10 mouse cellular contexts compared by ENCODE assay signal in the genomic region with DNA sequence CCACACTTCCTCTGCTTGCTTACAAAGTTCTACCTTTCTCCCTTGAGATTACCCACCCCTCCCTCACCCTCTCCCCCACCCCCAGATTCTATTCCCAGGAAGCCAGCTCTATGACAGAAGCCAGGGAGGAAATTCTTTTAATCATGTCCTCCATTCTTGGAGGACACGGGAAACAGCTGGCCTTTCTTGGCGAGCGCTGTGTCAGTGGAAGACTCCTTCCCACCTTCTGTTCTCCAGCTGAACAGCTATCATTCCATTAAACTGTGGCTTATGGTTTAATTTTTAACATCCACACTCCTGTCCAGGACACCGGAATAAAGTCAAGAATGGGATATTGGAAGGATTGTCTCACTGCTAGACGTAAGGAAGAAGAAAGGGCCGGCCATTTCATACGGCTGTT. TPM values are rescaled to one million over a fixed set of nuclear protein-coding genes. Genes with fewer than 3 reads are reported as not detected.
A peak's percentile ranks its signal among the peaks of the same experiment; 100 is the strongest.
DNase-seq lines count a peak whose midpoint lies in the region; ATAC-seq lines count a peak whose summit lies in the region.
"Had no signal": no experiment of that assay in that cellular context is flagged by ENCODE, and none has a peak within 500 bp of the region (broad histone marks: within the 10 kb centered on the region; RNA-seq: fewer than 3 reads in every experiment).

No protein-coding gene starts in this region.

- H3K27me3 ChIP-seq in embryonic facial prominence, embryonic 13.5 days: no peaks in the 10 kb centered on the region
- H3K27me3 ChIP-seq in embryonic facial prominence, embryonic 10.5 days (replicated peaks; ENCODE audit: low read depth, poor library complexity, severe bottlenecking): no peaks in the 10 kb centered on the region
- no peaks in the 10 kb centered on the region for H3K27me3 ChIP-seq in intestine, embryonic 16.5 days (replicated peaks; ENCODE audit: control insufficient read depth, insufficient read depth, low read length)
- no peaks in the 10 kb centered on the region for H3K27me3 ChIP-seq in lung, embryonic 16.5 days (ENCODE audit: control insufficient read depth, insufficient read depth, low read depth, low read length)
- H3K27me3 ChIP-seq: liver, embryonic 15.5 days had no signal

- peaks cover 9% of the 10 kb centered on the region; the same call in 1 of the 2 replicates for H3K4me1 ChIP-seq in embryonic facial prominence, embryonic 13.5 days
- H3K4me1 ChIP-seq in embryonic facial prominence, embryonic 10.5 days: peaks cover 8% of the 10 kb centered on the region; the same call in 1 of the 2 replicates
- no peaks in the 10 kb centered on the region for H3K4me1 ChIP-seq in intestine, embryonic 16.5 days (ENCODE audit: control insufficient read depth, insufficient read depth, low read length)
- H3K4me1 ChIP-seq in lung, embryonic 16.5 days (replicated peaks; ENCODE audit: control insufficient read depth, insufficient read depth, low read length): no peaks in the 10 kb centered on the region; the same call in 1 of the 2 replicates
- H3K4me1 ChIP-seq: liver, embryonic 15.5 days had no signal

- no peak for ATAC-seq in embryonic facial prominence, embryonic 13.5 days (ENCODE audit: insufficient number of reproducible peaks, insufficient read depth, low FRiP score, low TSS enrichment, low read depth)
- ATAC-seq in intestine, embryonic 16.5 days: peak; percentile 58; the same call in 1 of the 2 replicates
- peak; percentile 75 for ATAC-seq in lung, embryonic 16.5 days (ENCODE audit: low read depth)
- ATAC-seq: midbrain, embryonic 16.5 days had no signal

- no peak overlapping the region for H3K4me3 ChIP-seq in embryonic facial prominence, embryonic 13.5 days
- H3K4me3 ChIP-seq in embryonic facial prominence, embryonic 10.5 days: no peak overlapping the region
- H3K4me3 ChIP-seq in intestine, embryonic 16.5 days (ENCODE audit: low read length): no peak overlapping the region
- H3K4me3 ChIP-seq in lung, embryonic 16.5 days (ENCODE audit: low read length): no peak overlapping the region
- H3K4me3 ChIP-seq: liver, embryonic 15.5 days had no signal

- no peaks in the 10 kb centered on the region for H3K36me3 ChIP-seq in embryonic facial prominence, embryonic 13.5 days
- H3K36me3 ChIP-seq in embryonic facial prominence, embryonic 10.5 days (replicated peaks): no peaks in the 10 kb centered on the region
- no peaks in the 10 kb centered on the region for H3K36me3 ChIP-seq in intestine, embryonic 16.5 days (ENCODE audit: control insufficient read depth, insufficient read depth, low read length)
- H3K36me3 ChIP-seq in lung, embryonic 16.5 days (ENCODE audit: control insufficient read depth, insufficient read depth, low read length): no peaks in the 10 kb centered on the region
- H3K36me3 ChIP-seq: liver, embryonic 15.5 days had no signal

- no peak overlapping the region for H3K4me2 ChIP-seq in embryonic facial prominence, embryonic 13.5 days
- H3K4me2 ChIP-seq in intestine, embryonic 16.5 days (ENCODE audit: low read depth, low read length): no peak overlapping the region
- H3K4me2 ChIP-seq in lung, embryonic 16.5 days (ENCODE audit: low read depth, low read length): no peak overlapping the region
- H3K4me2 ChIP-seq: liver, embryonic 15.5 days had no signal

- DNase-seq in embryonic facial prominence, embryonic 10.5 days (ENCODE audit: low spot score): no peak
- DNase-seq in gastrocnemius, postnatal 10 days: peak; percentile 28
- no peak for DNase-seq in cerebellum, adult 8-10 months
- no peak for DNase-seq in thymus, postnatal 36 days
- DNase-seq in embryo, embryonic 9.5 days (ENCODE audit: extremely low spot score): no peak

- no peak overlapping the region for H3K9ac ChIP-seq in embryonic facial prominence, embryonic 13.5 days
- no peak overlapping the region for H3K9ac ChIP-seq in intestine, embryonic 16.5 days (ENCODE audit: low read depth, low read length)
- H3K9ac ChIP-seq in lung, embryonic 16.5 days (ENCODE audit: low read length): no peak overlapping the region
- H3K9ac ChIP-seq: liver, embryonic 15.5 days had no signal

- H3K9me3 ChIP-seq in embryonic facial prominence, embryonic 13.5 days: peaks cover 6% of the 10 kb centered on the region; the same call in 1 of the 2 replicates
- H3K9me3 ChIP-seq in embryonic facial prominence, embryonic 10.5 days: peaks cover 3% of the 10 kb centered on the region; the same call in 1 of the 2 replicates
- no peaks in the 10 kb centered on the region for H3K9me3 ChIP-seq in intestine, embryonic 16.5 days (ENCODE audit: control insufficient read depth, low read length)
- no peaks in the 10 kb centered on the region for H3K9me3 ChIP-seq in lung, embryonic 16.5 days (ENCODE audit: control insufficient read depth, low read length)
- H3K9me3 ChIP-seq: liver, embryonic 15.5 days had no signal

- WGBS in embryonic facial prominence, embryonic 13.5 days: 77% methylated on average over 7 of the region's 7 CpGs
- 93% methylated on average over 7 of the region's 7 CpGs for WGBS in embryonic facial prominence, embryonic 10.5 days
- WGBS in intestine, embryonic 16.5 days: 61% methylated on average over 7 of the region's 7 CpGs
- 50% methylated on average over 7 of the region's 7 CpGs for WGBS in lung, embryonic 16.5 days

- H3K27ac ChIP-seq in embryonic facial prominence, embryonic 13.5 days: 0 out of 2 replicates have a peak overlapping the region, but pooled peaks have one; percentile 8
- no peak overlapping the region for H3K27ac ChIP-seq in embryonic facial prominence, embryonic 10.5 days (replicated peaks)
- peak overlapping the region; percentile 66; the same call in 1 of the 2 replicates for H3K27ac ChIP-seq in intestine, embryonic 16.5 days (ENCODE audit: low read length)
- H3K27ac ChIP-seq in lung, embryonic 16.5 days (ENCODE audit: low read length): peak overlapping the region; percentile 65
- H3K27ac ChIP-seq: liver, embryonic 15.5 days had no signal

RNA-seq across cellular contexts. Expression of gene Plxnc1, which starts 59.0 kb away (rescaled TPM):
- polyA plus RNA-seq in embryonic facial prominence, embryonic 13.5 days (2015; fragmentation: Nextera tagmentation; extraction: Ambion mirVana): 2.4 and 3.1 TPM in 2 replicates
- polyA plus RNA-seq in embryonic facial prominence, embryonic 10.5 days (2016; fragmentation: Nextera tagmentation; extraction: Ambion mirVana): 1.1 and 1.3 TPM in 2 replicates
- 1 to 10 TPM; 2.9 to 3.9 TPM for total RNA-seq in gastrocnemius, postnatal 10 days (2021)
- polyA plus RNA-seq in intestine, embryonic 16.5 days (2015; fragmentation: Nextera tagmentation; extraction: Ambion mirVana): 0.72 and 0.75 TPM in 2 replicates
- 5.8 and 6.3 TPM in 2 replicates for polyA plus RNA-seq in lung, embryonic 16.5 days (2015; fragmentation: Nextera tagmentation; extraction: Ambion mirVana)
